Mouse (Mus musculus): Measurements from ENCODE around the gene Thbs2.
"Not testable (repeated sequence)": the region's sequence is repeated elsewhere in the genome, so short reads cannot be mapped to it uniquely, and the experiment has no call there.

Thbs2 gene

GRCm38 (mm10) chr17:14635546-14636323 is 58.3 kb downstream of the Thbs2 start:
- DNase-seq (ENCODE audit: low read depth, low spot score), result no peak

- DNase-seq (ENCODE audit: low read depth, low spot score), result no peak
These were observed 65.1 kb downstream of the Thbs2 start for GRCm38 (mm10) chr17:14628901-14629300.

GRCm38 (mm10) chr17:14627828-14628338 is 66.2 kb downstream of the Thbs2 start:
- DNase-seq (ENCODE audit: low read depth, low spot score), result no peak

- DNase-seq (ENCODE audit: low read depth, low spot score), result no peak
These were observed 69.6 kb downstream of the Thbs2 start for GRCm38 (mm10) chr17:14624433-14624832.

GRCm38 (mm10) chr17:14621006-14621405 is 73.0 kb downstream of the Thbs2 start:
- not testable (repeated sequence) for DNase-seq (ENCODE audit: low read depth, low spot score)

- no peak for DNase-seq (ENCODE audit: low read depth, low spot score)
These were observed 74.0 kb downstream of the Thbs2 start for GRCm38 (mm10) chr17:14620037-14620436.

- DNase-seq (ENCODE audit: low read depth, low spot score), result no peak
These were observed 75.0 kb downstream of the Thbs2 start for GRCm38 (mm10) chr17:14619038-14619437.
